Mouse (Mus musculus) CD4-positive, CD25-positive, alpha-beta regulatory T cell, adult 9 weeks (primary cell): Measurements from ENCODE around the gene Tdrkh. TPM values are rescaled to one million over a fixed set of nuclear protein-coding genes. Genes with fewer than 3 reads are reported as not detected.

Source experiments
- polyA plus RNA-seq: library from polyadenylated mRNA; unstranded; fragments of 100-300 nt; shearing (Covaris generic); gene quantifications from one replicate; pipeline ENCODE4 v1.2.1, GENCODE M21; 2017

The Tdrkh gene
- 9.8 TPM for polyA plus RNA-seq

DNA sequence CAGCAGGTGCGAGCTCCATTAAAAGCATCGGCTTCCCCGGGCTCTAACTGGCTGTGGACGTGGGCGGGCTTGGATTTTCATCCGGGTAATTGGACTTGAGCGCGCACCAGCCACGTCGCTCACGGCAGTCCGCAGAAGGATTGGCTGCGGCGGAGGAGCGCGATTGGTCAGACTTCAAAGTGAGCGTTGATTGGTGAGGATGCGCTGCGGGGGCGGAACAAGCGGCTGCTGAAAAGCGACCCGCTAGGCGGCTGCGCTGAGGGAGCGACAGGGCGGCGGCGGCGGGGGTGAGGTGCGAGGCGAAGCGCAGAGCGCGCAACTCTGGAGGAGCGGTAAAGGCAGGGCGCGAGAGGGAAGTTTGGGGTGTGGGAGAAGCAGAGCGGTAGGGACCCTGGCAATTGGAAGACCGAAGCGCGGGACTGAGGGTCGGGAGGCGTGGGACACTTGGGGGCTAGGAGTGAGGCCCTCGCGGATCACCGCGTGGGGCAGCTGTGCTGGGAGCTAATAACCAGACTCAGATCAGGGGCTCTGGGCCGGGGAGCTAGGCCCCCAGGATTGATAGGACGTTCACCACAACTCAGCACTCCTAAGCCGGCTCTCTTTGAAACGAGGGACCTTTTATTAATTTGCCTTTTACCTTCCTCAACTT lies at the start of gene Tdrkh:
Gene Tdrkh, plus strand, starts transcription at position 243 of the 649 bp plus-strand sequence.

DNA sequence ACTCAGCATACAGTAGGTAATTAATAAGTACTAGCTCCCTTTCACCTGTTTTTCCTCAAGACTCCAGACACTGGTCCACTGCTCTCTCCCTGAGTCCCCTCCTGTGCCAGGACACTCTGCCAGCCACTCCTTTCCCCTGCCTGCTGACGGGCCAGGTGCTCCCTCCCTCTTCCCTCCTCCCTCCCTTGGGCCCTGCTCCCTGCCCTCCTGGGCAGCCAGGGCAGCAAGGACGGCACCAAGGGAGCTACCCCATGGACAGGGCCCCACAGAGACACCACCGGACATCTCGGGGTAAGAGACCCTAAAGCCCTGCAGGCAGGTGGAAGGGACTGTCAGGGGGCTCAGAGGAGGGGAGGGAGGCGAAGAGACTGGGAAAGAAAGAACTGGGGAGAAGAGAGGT lies 40.4 kb upstream of the Tdrkh start, which contains the start of gene Rorc:
Gene Rorc, plus strand, starts transcription at position 154 of the 400 bp plus-strand sequence.

DNA sequence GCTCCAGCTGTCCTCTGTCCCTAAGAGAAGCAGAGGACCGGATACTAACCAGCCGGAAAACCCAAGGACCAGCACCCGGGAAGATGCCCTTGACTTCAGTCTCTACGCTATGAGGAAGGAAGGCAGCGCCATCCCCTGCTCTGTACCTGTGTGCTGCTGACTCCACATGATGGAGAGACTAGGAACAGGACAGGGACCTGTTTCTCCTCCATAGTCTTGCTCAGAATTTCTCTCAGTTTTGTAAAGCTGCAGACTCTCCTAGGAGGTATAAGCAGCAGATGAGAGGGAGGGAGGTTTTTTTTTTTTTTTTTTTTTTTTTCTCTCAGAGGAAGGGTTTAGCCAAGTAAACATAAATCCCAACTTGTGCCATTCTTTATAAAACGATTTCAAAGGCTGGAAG lies 14.9 kb upstream of the Tdrkh start, which contains the start of gene Lingo4:
Gene Lingo4, plus strand, starts transcription at position 301 of the 400 bp plus-strand sequence.

DNA sequence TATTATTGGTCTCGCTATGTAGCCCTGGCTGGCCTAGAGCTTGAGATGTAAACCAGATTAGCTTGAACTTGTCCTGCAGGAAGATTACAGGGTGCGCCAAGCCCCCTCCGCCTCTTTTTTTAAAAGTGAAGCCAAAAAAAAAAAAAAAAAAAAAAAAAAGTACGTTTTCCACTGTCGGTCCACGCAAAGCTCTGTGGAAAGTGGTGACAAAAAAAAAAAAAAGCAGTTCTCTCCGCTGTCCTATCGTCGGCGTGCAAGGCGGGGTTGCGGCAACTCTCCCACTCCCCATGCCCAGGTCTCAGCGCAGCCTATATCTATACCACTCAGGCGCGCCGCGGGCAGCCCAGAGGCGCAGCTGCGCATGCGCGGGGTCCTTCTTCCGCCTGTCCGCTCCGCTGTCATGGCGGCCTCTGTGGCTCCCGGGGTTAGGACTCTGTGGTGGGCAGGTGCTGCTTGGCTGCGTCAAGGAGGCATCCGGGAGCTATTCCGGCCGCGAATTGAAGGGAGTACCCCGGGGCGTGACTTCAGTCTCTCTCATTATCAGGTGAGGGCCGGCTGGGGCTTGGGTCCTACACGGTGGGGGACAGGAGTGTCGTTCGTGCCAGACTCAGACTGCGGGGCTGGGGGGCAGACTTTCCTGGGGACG lies 30.0 kb downstream of the Tdrkh start, which contains the start of gene Mrpl9:
Gene Mrpl9, plus strand, starts transcription at position 368 of the 646 bp plus-strand sequence.

DNA sequence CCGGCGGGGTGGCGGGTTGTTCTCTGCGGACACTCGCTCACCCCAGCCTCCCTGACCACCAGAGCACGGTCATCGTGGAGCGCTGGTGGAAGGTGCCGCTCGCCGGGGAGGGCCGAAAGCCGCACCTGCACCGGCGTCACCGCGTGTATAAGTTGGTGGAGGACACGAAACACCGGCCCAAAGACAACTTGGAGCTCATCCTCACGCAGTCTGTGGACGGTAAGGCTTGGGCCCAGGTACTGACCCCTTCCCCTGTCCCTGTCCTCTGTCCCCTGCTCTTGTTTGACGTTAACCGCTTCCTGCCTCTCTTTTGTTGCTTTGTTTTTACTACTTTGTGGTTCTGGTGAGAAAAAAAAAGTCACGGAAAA lies 30.5 kb downstream of the Tdrkh start, which contains the start of gene Oaz3:
Gene Oaz3, minus strand, starts transcription at position 319 of the 368 bp plus-strand sequence.

DNA sequence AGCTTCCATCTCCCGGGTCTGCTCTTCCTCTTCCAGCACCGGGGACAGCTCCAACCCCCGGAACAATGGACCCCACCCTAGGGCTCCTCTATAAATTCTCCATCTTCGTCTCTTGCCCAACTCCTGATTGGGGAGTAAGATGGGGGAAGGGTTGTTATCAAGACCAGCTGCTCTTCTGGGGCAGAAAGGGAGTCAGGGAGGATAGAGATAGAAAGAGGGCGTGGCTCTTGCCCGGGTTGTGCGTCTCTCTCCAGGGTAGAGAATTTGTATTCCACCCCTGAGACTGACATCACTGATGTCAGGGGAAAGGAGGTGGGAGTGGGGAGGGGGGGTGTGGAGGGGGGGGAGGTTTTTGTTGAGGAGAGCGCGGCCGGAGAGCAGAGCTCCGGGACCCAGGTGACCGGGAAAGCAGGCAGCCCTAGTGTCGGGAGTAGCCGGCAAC lies 64.9 kb downstream of the Tdrkh start, which contains the start of gene Celf3:
Gene Celf3, plus strand, starts transcription at position 315 of the 442 bp plus-strand sequence.

DNA sequence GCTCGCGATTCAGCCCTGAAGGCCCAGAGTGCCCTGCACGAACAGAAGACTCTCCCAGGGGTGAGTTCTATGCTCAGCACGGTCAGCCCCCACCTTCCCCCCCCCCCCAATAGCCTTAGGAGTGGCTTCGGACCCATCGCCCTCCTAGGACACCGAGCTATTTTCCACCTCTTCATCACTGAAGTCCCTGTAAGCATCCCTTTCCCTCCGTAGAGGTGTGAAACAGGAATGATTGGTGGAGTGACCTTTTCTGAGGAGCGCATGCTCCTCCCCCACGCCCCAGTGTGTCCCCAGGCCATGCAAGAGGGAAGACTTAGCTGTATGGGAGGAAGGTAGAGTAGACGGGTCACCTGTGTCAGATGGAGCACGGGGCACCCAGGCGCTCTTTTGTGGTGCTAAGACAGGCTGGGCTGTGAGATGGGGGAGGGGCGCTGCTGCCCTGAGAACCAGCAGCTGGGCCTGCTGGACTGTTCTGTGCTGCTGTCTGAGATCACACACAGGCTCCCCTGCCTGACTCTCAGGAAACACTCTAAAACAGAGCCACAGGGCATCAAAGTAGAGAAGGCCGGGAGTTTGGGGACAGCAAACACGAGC lies 67.3 kb downstream of the Tdrkh start, which contains the start of gene Riiad1:
Gene Riiad1, minus strand, starts transcription at position 51 of the 594 bp plus-strand sequence.

Other genes starting within 250 kb of the Tdrkh start
- gene Gm10696, start 235.1 kb upstream of the Tdrkh start, polyA plus RNA-seq, result not detected
- gene Gm5286, start 216.6 kb upstream of the Tdrkh start, polyA plus RNA-seq, result not detected
- gene Gm4778, start 149.2 kb upstream of the Tdrkh start, polyA plus RNA-seq, result not detected
- 10.4 TPM for gene Them4, start 103.2 kb upstream of the Tdrkh start, polyA plus RNA-seq
- gene Them5, start 71.2 kb upstream of the Tdrkh start, polyA plus RNA-seq, result not detected
- gene C2cd4d, start 50.8 kb upstream of the Tdrkh start, polyA plus RNA-seq, result not detected
- 8.5 TPM for gene Rorc, start 40.5 kb upstream of the Tdrkh start, polyA plus RNA-seq
- 0.20 TPM for gene Lingo4, start 14.8 kb upstream of the Tdrkh start, polyA plus RNA-seq
- 80.7 TPM for gene Mrpl9, start 30.0 kb downstream of the Tdrkh start, polyA plus RNA-seq
- gene Oaz3, start 30.6 kb downstream of the Tdrkh start, polyA plus RNA-seq, result 1.3 TPM
- gene Celf3, start 65.0 kb downstream of the Tdrkh start, polyA plus RNA-seq, result 1.6 TPM
- not detected for gene Riiad1, start 67.1 kb downstream of the Tdrkh start, polyA plus RNA-seq
- gene Snx27, start 169.4 kb downstream of the Tdrkh start, polyA plus RNA-seq, result 7.9 TPM
- not detected for gene Gm10972, start 229.8 kb downstream of the Tdrkh start, polyA plus RNA-seq
- gene Tuft1, start 245.6 kb downstream of the Tdrkh start, polyA plus RNA-seq, result 3.9 TPM